Mouse (Mus musculus) frontal cortex, adult (tissue): ENCODE measurements around the gene Gadd45a.
"Not testable (repeated sequence)": the region's sequence is repeated elsewhere in the genome, so short reads cannot be mapped to it uniquely, and the experiment has no call there.

ENCODE experiments used
- ATAC-seq: cut with Nextera tagmentation; 2 replicates; pipeline ENCODE4 v1.9.2; 2017; ENCODE audit warnings: mild to moderate bottlenecking, moderate library complexity, mixed read lengths; ENCODE audit not compliant: low TSS enrichment

Gadd45a gene

DNA sequence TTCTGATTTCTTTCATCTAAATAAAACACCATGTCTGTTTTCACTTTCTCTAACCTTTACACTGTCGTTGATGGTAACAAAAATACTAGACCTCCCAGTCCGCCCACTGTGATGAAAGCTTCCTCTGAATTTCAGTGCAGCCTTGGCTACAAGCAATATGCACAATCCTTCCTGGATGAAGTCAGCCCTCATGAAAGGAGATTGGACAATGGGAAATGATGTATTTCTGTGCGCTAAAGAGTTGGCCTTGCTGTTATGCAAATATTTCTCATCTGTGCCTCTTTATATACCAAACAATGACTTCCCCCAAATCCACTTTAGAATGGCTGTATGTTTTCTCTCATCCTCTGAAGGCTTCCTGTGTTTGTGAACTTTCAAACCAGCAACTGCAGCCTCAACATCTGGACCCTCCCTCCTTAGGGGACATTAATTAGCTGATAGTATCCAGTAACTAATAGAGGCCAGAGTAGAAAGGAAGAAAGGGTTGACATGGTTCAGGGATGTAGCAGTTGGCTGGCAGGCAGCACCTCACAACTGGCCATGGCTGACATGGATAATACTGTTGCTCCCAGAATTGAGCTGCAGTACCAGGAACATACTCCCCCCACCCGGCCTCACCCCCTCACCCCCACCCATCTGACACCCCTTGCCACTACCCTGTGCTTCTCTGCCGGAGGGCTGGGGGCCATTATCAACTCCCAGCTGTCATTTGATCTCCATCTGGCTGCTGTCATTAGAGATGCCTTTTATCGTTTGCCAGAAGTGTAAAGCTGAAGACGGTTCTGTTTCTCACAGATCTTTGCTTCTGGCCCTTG, 11.8 kb upstream of the Gadd45a start:
- ATAC-seq: no peak

DNA sequence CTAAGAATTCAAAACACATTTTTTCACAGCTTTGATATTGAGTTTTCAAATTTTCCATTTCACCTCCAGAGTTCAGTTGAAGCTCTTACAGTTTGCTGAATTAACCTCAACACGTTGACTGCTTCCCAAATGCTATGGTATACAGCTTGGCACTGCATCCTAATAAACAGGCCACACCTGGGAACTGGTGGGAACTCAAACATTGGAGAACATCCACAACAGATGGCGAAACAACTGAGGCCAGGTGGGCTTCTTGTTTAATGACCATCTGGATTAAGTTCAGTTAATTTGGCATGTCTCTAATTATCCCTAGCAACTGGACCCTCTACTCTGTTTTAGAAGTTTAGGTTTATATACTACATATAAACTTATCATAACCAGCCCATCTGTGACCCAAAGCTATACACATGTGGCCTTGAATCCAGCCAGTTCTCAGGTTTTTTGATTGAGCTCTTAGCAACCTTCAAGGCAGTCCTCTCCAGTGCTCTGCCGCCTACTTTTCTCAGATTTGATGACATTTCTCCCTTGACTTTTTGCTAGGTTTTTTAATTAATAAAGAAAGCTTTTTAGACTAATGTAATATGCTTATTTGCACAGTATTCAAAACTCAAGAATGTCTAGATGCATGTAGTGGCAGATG, 10.9 kb upstream of the Gadd45a start:
- no peak for ATAC-seq

DNA sequence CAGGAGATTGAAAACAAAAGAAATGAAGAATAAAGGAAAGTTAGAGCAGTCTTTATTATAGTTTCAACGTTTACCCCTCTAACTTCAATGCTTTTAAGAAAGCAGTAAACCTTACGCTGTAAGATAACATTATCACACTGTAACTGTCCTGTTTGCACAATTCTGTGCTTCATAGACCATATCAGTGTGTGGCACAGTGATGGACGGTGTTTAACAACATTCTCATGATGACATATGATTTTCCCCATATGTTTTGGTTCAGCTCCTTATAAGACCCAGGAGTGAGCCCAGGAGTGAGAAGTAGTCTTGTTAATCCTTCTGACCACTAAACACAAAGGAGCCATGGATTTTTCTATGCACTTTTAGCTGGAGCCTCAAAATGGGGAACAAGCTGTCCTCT, 9.7 kb upstream of the Gadd45a start:
- no peak for ATAC-seq

DNA sequence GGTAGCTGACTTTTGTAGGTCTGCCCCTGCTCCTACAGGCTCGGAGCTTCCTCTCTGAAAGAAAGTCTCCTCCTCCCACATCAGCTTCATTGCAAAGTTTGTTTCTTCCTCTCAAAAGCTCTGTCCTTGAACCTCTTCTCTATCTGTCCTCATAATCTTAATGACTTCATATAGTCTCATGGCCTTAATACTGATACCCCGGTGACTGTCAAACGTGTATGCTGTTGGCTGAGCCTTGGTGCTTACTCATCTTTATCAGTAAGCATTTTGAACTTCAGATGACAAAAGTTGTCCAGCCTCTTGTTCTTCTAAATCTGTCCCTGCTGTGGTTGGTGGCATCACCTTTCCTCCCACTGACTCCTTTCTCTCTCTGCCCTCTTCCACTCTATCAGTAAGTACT, 8.2 kb upstream of the Gadd45a start:
- ATAC-seq: no peak

DNA sequence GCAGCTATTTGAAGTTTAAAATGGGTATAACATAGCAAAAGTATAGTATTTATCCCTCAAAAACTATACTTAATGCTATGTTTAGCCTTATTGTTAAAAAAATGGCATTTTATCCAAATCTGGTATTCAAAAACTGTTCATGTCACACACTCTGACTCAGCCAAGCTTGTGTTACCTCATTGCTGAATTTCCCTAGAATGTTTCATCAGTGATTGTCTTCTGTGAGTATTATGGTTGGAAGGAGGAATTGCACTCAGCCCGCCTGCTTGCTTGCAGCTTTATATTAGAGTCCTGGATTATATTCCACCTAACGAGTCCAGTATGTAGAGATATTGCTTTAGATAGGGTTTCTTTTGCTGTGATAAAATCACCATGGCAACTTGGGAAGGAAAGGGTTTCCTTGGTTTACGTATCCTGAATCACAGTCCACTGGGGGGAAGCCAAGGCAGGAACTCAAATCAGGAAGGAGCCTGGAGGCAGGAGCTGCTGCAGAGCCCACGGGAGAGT, 3.7 kb upstream of the Gadd45a start:
- ATAC-seq: no peak

DNA sequence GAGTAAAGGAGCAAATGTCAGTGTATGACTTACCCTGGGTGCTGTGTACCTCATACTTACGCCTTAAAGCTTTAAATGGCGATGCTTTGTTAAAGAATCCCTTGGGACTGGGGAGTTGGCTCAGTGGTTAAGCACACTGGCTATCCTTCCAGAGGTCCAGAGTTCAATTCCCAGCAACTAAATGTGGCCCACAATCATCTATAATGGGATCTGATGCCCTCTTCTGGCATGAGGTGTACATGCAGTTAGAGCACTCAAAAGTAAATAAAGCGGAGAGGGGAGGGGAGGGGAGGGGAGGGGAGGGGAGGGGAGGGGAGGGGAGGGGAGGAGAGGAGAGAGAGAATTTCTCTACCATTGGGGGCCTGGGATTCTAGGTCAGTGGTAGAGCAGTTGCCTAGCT, 1.7 kb upstream of the Gadd45a start:
- no peak for ATAC-seq

DNA sequence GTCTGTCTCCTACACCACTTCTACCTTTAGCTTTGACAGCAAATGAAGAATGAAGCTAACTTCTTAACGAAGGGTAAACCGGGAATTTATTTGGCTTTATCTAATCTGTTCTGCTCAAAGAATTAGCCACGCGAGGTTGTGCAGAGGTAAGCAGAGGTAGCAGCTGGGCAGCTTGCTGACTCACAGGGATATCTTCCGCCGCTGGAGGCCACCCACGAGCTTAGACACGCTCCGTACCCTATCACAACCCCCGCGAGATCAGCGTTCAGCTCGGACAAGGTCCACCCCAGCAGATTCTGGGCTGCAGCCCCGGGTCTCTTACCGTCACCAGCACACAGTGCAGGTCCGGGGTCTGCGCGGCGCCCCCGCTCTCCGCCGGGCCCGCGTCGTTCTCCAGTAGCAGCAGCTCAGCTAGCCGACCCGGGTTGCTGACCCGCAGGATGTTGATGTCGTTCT, 873 bp downstream of the Gadd45a start:
- ATAC-seq: peak; percentile 78

DNA sequence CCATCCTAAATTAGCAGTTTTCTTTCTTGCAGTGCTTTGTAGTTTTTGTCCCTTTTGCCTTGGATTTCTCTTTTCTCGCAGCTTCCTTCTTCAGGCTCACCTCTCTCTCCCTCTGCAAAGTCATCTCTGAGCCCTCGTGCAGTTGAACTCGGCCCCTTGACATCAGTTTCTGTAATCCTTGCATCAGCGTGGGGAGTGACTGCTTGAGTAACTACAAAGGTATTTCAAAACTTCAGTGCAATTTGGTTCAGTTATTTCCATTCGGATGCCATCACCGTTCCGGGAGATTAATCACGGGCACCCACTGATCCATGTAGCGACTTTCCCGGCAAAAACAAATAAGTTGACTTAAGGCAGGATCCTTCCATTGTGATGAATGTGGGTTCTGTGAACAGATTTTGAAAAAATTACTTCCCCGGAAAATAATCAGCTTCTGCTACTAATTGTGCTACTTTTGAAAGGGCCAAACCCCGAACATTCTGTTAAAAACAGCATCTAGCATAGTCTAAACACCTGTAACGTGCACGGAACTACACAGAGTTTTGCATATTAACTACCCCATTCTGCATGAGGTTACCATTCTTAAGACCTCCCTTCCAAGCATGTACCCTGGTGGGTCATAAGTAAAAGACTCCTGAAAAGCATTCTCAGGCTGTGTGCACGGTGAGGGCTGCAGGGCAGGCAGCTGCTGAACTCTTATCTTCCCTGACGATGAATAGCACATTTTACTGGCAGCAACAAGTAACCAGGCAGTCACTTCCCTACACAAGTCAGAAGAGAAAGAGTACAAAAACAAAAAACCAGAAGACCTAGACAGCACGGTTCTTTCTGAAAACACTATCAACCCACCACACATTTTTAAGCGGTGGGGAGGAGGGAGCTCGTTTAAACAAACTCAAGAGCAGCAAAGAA, 1.6 kb downstream of the Gadd45a start:
- peak; percentile 1 for ATAC-seq

DNA sequence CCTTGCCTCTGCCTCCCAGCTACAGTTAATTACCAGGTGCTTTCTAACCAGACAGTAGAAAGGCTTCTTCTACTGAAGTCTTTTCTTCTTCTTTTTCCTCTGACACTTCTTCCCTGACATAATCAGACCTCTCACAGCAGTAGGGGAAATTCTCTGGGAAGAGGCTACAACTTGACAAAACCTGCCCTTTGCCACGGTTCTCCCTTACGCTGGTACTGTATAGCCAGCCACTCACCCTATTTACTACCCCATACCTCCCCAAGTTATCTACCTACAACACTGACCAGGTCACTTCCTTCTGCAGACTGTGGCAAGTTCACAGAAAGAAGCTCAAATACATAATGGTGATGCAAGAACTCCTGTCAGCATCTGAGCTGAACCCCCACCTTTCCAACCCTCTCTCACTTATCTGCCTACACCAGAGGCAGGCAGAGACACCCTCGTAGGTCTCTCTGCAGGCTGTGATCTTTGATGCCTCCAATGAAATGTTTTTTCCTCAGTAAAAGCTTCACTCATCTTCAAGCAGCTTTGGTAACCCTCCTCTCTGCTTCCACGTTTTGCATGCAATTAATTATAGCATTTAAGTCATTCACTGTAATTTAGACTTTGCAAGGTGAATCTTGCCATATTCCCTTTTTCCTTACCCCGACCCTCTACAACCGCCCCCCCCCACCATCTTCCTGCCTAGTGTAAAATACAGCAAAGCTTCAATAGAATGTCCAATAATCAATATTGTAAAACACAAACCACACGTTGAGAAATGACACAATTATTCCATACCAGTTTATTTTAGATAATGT, 2.7 kb downstream of the Gadd45a start:
- no peak for ATAC-seq

DNA sequence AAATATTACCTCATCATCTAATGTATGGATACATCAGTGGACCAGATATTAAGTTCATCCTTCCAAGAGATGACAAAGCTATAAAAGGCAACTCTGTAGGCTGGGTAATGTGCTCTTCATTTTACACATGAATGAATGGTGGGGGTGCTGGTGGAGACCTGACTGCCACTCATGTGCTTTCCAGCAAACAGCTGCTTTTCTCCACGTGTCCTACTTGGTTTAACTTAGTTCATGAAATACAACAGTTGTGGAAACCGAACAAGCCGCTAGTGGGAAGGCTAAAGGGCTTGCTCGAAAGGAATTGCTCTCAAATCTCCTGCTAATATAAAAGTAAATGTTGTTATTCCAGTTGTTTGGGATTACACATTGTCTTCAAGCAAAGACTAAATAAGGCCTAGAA, 3.7 kb downstream of the Gadd45a start:
- ATAC-seq: no peak

DNA sequence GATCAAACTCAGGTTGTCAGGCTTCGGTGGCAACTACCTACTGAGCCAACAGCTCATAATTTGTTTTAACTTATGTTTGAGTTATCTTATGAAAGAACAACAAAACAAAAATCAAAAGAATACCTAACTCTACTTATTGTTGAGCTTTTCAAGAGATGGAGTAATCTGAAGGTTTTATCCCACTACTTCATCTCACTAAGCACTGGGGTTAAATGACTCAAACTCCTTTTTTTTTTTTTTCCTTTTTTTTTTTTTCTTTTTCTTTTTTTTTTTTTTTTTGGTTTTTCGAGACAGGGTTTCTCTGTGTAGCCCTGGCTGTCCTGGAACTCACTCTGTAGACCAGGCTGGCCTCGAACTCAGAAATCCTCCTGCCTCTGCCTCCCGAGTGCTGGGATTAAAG, 4.3 kb downstream of the Gadd45a start:
- ATAC-seq: not testable (repeated sequence)

DNA sequence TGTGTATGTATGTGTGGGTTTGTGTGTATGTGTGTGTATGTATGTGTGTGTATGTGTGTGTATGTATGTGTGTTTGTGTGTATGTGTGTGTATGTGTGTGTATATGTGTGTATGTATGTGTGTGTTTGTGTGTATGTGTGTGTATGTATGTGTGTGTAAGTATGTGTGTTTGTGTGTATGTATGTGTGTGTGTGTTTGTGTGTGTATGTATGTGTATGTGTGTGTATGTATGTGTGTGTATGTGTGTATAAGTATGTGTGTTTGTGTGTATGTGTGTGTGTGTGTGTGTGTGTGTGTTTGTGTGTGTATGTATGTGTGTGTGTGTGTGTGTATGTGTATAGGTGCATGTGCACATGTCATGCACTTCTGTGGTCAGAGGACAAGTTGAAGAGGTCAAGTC, 4.7 kb downstream of the Gadd45a start:
- not testable (repeated sequence) for ATAC-seq

DNA sequence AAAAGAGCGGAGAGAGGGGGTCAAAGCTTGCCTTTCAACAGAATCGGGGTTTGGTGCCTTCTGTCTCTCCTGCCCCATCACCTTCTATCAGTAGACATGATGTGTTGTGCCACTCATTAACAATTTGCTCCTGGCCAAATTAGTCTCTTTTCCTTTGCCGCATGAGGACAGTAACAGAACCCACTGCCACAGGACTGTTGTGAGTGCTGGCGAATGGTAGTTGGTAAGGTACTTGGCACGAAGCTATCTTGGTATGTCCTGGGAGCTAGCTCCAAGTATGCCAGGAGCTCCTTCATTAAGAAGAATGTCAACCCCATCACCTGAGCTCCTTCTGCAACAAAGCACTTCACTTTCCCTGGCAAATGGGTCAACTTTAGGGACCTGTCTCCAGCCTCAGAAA, 6.4 kb downstream of the Gadd45a start:
- ATAC-seq: no peak

DNA sequence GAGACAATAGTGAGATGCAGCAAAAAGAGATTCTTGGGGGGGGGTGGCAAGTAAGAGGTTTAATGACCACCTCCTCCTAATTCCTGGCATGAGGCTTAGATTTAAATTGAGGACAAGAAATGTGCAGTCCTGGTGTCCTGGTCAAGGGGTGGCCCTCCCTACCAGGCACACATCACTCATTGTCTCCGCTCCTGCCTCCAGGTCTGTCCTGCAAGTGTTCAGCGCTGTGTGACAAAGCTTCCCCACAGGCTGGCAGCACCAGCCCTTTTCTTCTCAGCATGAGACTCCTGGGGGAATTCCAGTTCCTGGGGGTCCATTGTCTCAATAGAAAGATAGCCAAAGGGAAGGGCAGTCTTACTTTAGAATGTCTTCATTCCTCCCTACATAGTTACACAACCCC, 6.8 kb downstream of the Gadd45a start:
- no peak for ATAC-seq

DNA sequence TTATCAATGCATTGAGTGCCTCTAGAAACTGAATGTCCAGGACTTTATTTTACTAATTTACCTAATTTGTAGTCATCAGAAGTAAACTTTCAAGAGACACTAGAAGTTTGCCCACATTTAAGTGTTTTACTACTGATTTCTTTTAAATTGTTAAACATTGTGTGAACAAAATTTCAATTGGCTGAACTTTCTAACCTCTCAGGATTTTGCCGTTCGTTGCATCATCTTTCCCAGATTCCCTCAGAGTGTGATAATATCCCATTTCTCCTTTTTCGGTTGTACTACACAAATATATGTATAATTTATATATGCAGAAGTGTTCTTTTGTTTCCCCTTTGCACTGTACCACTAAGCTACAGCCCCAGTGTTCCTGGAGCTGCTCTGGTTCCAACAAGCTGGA, 7.3 kb downstream of the Gadd45a start:
- no peak for ATAC-seq

DNA sequence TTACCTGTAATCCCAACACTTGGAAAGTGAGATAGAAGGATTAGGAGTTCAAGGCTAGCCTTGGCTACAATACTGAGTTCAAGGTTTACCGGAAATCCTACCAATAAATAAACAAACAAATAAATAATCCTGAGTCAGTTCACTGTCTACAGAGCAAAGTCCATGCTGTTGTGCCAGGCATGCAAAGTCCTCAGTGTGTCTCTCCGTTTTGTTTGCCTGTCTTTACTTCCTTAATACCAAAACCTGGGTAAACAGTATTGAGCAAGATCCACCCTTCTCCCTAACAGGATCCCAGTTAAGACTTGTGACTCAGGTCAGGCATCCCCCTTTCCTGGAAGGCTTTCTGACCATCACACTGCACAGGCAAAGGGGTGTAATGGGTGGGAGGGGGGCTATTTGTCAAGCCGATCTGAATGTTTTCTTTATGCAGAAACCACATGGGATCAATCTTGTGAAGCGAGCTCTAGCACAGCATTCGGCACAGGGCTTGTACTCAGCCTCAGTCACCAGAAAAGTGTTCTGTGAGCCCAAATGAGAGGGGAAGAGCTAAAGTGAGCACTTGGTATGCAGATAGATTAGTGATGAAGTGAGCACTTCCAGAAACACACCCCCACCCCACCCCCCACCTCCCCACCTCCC, 7.8 kb downstream of the Gadd45a start:
- no peak for ATAC-seq

DNA sequence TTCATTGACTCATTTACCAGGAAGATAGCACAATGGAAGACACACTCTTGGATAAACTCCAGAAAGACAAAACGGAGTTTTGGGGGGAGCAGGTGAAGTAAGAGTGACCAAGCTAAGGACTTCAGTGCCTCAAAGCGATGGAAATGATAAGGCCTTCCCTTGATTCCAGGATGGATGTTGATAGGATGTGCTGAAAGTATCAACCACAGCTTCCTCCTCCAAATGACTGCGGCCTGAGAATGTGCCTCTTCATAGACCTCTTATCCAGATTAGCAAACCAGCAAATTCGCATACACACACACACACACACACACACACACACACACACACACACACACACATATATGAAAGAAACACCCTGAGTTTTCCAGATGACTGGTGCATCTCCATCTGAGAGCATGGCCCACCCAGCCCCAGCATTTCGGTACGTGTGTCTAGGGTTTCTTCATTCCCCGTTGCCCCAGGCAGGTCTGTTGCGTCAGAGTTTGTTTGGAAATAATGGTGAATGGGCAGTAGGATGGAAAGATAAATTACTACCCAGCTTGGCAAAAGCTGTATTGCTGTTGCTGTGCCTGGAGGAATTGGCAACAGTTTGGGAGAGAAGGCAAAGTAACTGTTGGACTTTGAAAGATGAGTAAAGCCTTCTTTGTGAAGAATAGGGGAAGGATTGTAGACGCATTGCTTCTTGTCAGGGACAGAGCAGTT, 9.7 kb downstream of the Gadd45a start:
- no peak for ATAC-seq

DNA sequence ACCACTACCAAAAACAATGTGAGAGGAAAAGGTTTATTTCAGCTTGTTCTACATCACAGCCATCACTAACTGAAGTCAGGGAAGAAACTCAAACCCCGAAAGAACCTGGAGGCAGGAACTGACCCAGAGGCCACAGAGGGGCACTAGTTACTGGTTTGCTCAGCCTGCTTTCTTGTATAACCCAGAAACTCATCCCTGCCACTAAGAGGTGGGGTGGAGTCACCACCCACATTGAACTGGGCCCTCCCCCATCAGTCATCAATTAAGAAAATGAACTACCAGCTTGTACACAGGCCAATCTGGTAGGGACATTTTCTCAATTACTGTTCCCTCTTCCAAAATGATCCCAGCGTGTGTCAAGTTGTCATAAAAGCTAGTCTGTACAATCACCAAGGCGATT, 10.6 kb downstream of the Gadd45a start:
- no peak for ATAC-seq

DNA sequence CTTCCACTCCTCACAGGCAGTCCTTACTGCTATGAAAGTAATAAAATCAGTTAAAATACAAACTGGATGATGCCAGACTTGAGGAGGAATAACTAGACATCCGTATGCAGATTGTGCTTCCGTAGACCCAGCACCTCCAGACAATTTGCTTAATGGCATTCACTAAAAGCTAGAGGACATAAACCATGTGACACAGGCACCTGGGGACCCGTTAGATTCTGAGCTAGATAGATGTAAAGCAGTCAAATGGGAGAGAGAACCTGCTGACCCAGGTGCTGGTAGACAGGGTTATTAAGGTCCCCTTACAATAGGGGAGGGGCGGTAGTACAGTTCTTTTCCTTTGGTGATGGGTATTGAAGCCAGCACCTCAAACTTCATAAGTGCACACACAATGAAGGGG, 13.5 kb downstream of the Gadd45a start:
- ATAC-seq: no peak

DNA sequence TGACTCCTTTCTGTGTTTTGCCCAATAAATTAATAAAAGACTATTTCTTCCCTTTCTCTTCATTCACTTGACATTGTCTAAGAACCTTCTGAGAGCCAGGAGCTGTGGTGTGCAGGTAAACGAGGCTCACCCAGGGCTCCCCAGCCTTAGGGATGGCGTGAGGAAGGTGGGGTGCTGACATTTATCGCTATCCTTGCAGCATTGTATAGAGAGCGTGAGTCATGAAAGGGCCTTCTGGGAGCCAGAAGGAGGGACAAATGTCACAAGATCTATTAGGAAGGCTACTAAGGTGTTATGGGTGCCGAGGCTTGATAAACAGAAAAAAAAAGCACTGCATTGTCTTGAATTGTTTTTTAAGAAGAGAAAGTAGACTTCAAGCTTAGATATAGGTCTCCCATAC, 15.9 kb downstream of the Gadd45a start:
- no peak for ATAC-seq
